Mouse (Mus musculus) liver, embryonic 16.5 days (tissue): Measurements from ENCODE around the gene Krtap5-3. TPM values are rescaled to one million over a fixed set of nuclear protein-coding genes. Genes with fewer than 3 reads are reported as not detected.
"Not testable (repeated sequence)": the region's sequence is repeated elsewhere in the genome, so short reads cannot be mapped to it uniquely, and the experiment has no call there.

Experiments used
- ATAC-seq: fragments of 200-750 bp; cut with Nextera tagmentation; 2 replicates; pipeline ENCODE4 v1.8.0; 2017; ENCODE audit warnings: low read depth, mild to moderate bottlenecking, moderate number of reproducible peaks, moderate library complexity
- H3K27ac ChIP-seq: fragments of 300-500 bp; sonication (generic); 2 replicates; pipeline ENCODE4 v1.5.1; 2014; ENCODE audit warnings: mild to moderate bottlenecking, low read length
- H3K27me3 ChIP-seq: fragments of 300-500 bp; sonication (generic); 2 replicates; pipeline ENCODE4 v1.6.1; 2014; ENCODE audit warnings: low read depth, low read length, mixed read lengths; ENCODE audit not compliant: control insufficient read depth, insufficient read depth
- H3K36me3 ChIP-seq: fragments of 300-500 bp; sonication (generic); 2 replicates; pipeline ENCODE4 v1.6.1; 2014; ENCODE audit warnings: mild to moderate bottlenecking; ENCODE audit not compliant: control insufficient read depth, insufficient read depth
- H3K4me1 ChIP-seq: fragments of 300-500 bp; sonication (generic); 2 replicates; pipeline ENCODE4 v1.6.1; 2014; ENCODE audit warnings: low read depth, low read length, mixed read lengths; ENCODE audit not compliant: control insufficient read depth
- H3K4me2 ChIP-seq: fragments of 300-500 bp; sonication (generic); 2 replicates; pipeline ENCODE4 v1.6.1; 2014; ENCODE audit warnings: low read depth, low read length, mixed read lengths
- H3K4me3 ChIP-seq: fragments of 300-500 bp; sonication (generic); 2 replicates; pipeline ENCODE4 v1.5.1; 2014; ENCODE audit warnings: low read depth, mild to moderate bottlenecking, low read length
- H3K9ac ChIP-seq: fragments of 300-500 bp; sonication (generic); 2 replicates; pipeline ENCODE4 v1.6.1; 2014; ENCODE audit warnings: low read depth, low read length
- H3K9me3 ChIP-seq: fragments of 300-500 bp; sonication (generic); replicated peaks from 2 replicates; pipeline ENCODE4 v1.6.1; 2016; ENCODE audit warnings: low read length; ENCODE audit not compliant: control insufficient read depth
- WGBS: fragments of 180-500 bp; shearing (Covaris S2); extraction: QIAGEN DNeasy Blood & Tissue Kit; methylation state at CpG from one replicate; pipeline ENCODE4 v1.1.7; 2014; ENCODE audit not compliant: insufficient replicate concordance; 5-methylcytosine and 5-hydroxymethylcytosine counted together
- polyA plus RNA-seq: library from polyadenylated mRNA; unstranded; fragments of >200 nt; fragmentation: Nextera tagmentation; extraction: Ambion mirVana; gene quantifications from 2 replicates; pipeline ENCODE4 v1.2.1, GENCODE M21; 2015

The Krtap5-3 gene
- polyA plus RNA-seq, 1 experiment from 2014 or later, result not detected

GRCm38 (mm10) chr7:142229871-142230270 is 28.7 kb downstream of the Krtap5-3 start, which contains the start of gene Krtap5-5:
Gene Krtap5-5, minus strand, starts transcription at chr7:142229971.
- WGBS, result 26% methylated on average over 3 of the region's 3 CpGs
- not testable (repeated sequence) for H3K27ac ChIP-seq, H3K9ac ChIP-seq

GRCm38 (mm10) chr7:142231540-142231939 is 30.4 kb downstream of the Krtap5-3 start:
- Histone ChIP-seq H3K27ac (no peak overlapping the region), H3K9me3 (no peaks in the 10 kb centered on the region), H3K36me3 (no peaks in the 10 kb centered on the region), H3K4me2 (no peak overlapping the region), H3K9ac (no peak overlapping the region), H3K4me3 (no peak overlapping the region), H3K27me3 (no peaks in the 10 kb centered on the region), H3K4me1 (no peaks in the 10 kb centered on the region)
- 20% methylated on average over 1 of the region's 1 CpGs for WGBS
- no peak for ATAC-seq

More at GRCm38 (mm10) chr7:142229871-142230270, 28.7 kb downstream of the Krtap5-3 start, which contains the start of gene Krtap5-5:
- ATAC-seq, H3K36me3 ChIP-seq, H3K4me1 ChIP-seq, H3K9me3 ChIP-seq, H3K4me3 ChIP-seq, H3K27me3 ChIP-seq, H3K4me2 ChIP-seq: not testable (repeated sequence)

GRCm38 (mm10) chr7:142240978-142241377 is 39.8 kb downstream of the Krtap5-3 start, which contains the start of gene Gm40460:
Gene Gm40460, minus strand, starts transcription at chr7:142241078.
- no peak for ATAC-seq
- H3K4me2 ChIP-seq, result no peak within 1 kb of the TSS
- no peak within 1 kb of the TSS for H3K27ac ChIP-seq
- H3K27me3 ChIP-seq, result no peaks in the 10 kb centered on the region
- no peaks in the 10 kb centered on the region for H3K4me1 ChIP-seq
- H3K36me3 ChIP-seq, result no peaks in the 10 kb centered on the region
- 30% methylated on average over 2 of the region's 2 CpGs for WGBS
- no peak within 1 kb of the TSS for H3K9ac ChIP-seq
- H3K9me3 ChIP-seq, result no peaks in the 10 kb centered on the region
- H3K4me3 ChIP-seq, result no peak within 1 kb of the TSS

- H3K36me3 ChIP-seq, result no peaks in the 10 kb centered on the region
- ATAC-seq, result no peak
- no peak overlapping the region for H3K4me3 ChIP-seq
- no peaks in the 10 kb centered on the region for H3K9me3 ChIP-seq
- no peaks in the 10 kb centered on the region for H3K27me3 ChIP-seq
- no peak overlapping the region for H3K27ac ChIP-seq
- no peak overlapping the region for H3K9ac ChIP-seq
- no peak overlapping the region for H3K4me2 ChIP-seq
- 0% methylated on average over 1 of the region's 1 CpGs for WGBS
- no peaks in the 10 kb centered on the region for H3K4me1 ChIP-seq
Measured at GRCm38 (mm10) chr7:142249824-142250223, 48.7 kb downstream of the Krtap5-3 start.

Other genes with a start within 250 kb of the Krtap5-3 start
- gene Mob2, start 140.3 kb upstream of the Krtap5-3 start, polyA plus RNA-seq, result 58.9 and 60.7 TPM in 2 replicates
- 2.8 TPM in 2 replicates for gene Dusp8, start 105.5 kb upstream of the Krtap5-3 start, polyA plus RNA-seq
- gene Gm45618, start 80.6 kb upstream of the Krtap5-3 start, polyA plus RNA-seq, result not detected in 2 replicates
- not detected in 2 replicates for gene Gm39115, start 65.3 kb upstream of the Krtap5-3 start, polyA plus RNA-seq
- gene Gm45337, start 56.8 kb upstream of the Krtap5-3 start, polyA plus RNA-seq, result not detected in 2 replicates
- not detected in 2 replicates for gene Gm29735, start 44.3 kb upstream of the Krtap5-3 start, polyA plus RNA-seq
- not detected in 2 replicates for gene Gm4553, start 35.6 kb upstream of the Krtap5-3 start, polyA plus RNA-seq
- gene Krtap5-2, start 25.4 kb upstream of the Krtap5-3 start, polyA plus RNA-seq, result not detected in 2 replicates
- gene Gm10153, start 11.0 kb upstream of the Krtap5-3 start, polyA plus RNA-seq, result not detected in 2 replicates
- gene Gm7579, start 10.5 kb downstream of the Krtap5-3 start, polyA plus RNA-seq, result not detected in 2 replicates
- gene Krtap5-5, start 28.6 kb downstream of the Krtap5-3 start, polyA plus RNA-seq, result not detected in 2 replicates
- not detected in 2 replicates for gene Gm40460, start 39.7 kb downstream of the Krtap5-3 start, polyA plus RNA-seq
- gene Gm2431, start 57.0 kb downstream of the Krtap5-3 start, polyA plus RNA-seq, result not detected in 2 replicates
- not detected in 2 replicates for gene Gm4559, start 73.0 kb downstream of the Krtap5-3 start, polyA plus RNA-seq
- gene Krtap5-1, start 95.8 kb downstream of the Krtap5-3 start, polyA plus RNA-seq, result not detected in 2 replicates
- gene Krtap5-4, start 102.2 kb downstream of the Krtap5-3 start, polyA plus RNA-seq, result not detected in 2 replicates
- gene Ifitm10, start 172.4 kb downstream of the Krtap5-3 start, polyA plus RNA-seq, result 1.6 and 2.0 TPM in 2 replicates
- 1.4 and 1.8 TPM in 2 replicates for gene Gm49369, start 181.3 kb downstream of the Krtap5-3 start, polyA plus RNA-seq
- gene Ctsd, start 186.7 kb downstream of the Krtap5-3 start, polyA plus RNA-seq, result 408 and 415 TPM in 2 replicates
- 0.14 TPM in 1 of 2 replicates, not detected in the other for gene Syt8, start 233.5 kb downstream of the Krtap5-3 start, polyA plus RNA-seq
- 17.8 and 41.4 TPM in 2 replicates for gene Tnni2, start 240.4 kb downstream of the Krtap5-3 start, polyA plus RNA-seq